Mouse (Mus musculus) embryo, embryonic 10.5 days (tissue): ENCODE measurements around the gene Bpifb1.
A peak's percentile ranks its signal among the peaks of the same experiment; 100 is the strongest.
"Not testable (repeated sequence)": the region's sequence is repeated elsewhere in the genome, so short reads cannot be mapped to it uniquely, and the experiment has no call there.

ENCODE experiments used
- DNase-seq: peaks from one replicate; pipeline ENCODE4 v3.0.0-alpha.2; 2015; ENCODE audit warnings: low spot score

The Bpifb1 gene

GRCm38 (mm10) chr2:154211881-154212280 lies 21.3 kb downstream of the Bpifb1 start:
- no peak for DNase-seq

- peak; percentile 89 for DNase-seq
These were observed 24.6 kb downstream of the Bpifb1 start for GRCm38 (mm10) chr2:154215191-154215590.

DNA sequence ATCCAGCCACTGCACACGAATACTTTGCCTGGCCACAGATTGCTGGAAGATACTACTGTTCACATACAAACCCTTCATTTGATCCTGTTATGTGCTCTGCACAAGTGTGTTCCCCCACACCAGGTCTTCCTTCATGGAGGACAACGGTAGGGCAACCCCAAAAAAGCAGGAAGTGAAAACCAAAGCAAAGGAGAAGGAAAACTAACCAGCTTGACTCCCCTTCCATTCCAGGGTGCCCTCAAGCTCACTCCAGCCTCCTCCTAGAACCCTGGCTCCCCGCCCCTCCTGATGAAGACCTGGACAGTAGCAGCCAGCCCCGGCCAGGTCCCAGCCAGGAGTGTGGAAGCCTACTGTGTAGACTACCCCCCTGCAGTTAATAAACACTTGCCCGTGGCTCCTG lies 29.3 kb downstream of the Bpifb1 start:
- DNase-seq: no peak

DNA sequence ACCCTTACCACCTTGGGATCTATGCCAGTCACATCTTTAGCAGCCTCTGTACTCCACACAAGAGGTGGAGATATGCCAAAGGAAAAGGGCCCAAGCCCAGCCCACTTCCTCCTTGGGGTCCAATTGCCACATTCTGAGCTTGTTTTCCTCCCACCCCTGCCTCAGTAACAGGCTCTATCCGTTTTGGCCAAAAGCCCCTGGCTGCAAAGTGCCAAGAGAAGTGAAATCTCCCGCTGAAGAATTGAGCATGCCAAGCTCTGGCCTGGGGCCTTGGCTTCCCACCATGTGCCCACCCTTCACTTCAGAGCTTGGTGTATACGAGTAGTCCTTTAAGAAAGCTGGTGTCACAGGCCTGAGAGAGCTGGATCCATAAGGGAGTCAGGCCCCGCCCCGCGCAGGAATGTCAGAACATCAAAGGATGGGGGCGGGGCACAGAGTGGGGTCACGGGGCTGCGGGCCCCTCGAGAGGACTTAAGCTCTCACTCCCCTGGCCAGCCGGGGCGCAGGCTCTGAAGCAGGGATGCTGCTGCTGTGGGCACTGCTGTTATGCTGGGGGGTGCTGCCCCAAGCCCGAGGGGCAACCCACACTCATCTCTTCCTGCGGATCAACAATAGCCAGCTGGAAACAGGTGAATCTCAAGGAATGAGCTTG lies 32.8 kb downstream of the Bpifb1 start, which contains the start of gene Bpifb5:
Gene Bpifb5 (plus strand): TSS at position 478 of the 652 bp plus-strand sequence.
- DNase-seq: peak; percentile 81

GRCm38 (mm10) chr2:154223917-154224273 lies 33.3 kb downstream of the Bpifb1 start:
- peak; percentile 51 for DNase-seq

- DNase-seq: no peak
These were observed 36.4 kb downstream of the Bpifb1 start for GRCm38 (mm10) chr2:154226991-154227390.

- no peak for DNase-seq
These were observed 37.2 kb downstream of the Bpifb1 start for GRCm38 (mm10) chr2:154227830-154228229.

DNA sequence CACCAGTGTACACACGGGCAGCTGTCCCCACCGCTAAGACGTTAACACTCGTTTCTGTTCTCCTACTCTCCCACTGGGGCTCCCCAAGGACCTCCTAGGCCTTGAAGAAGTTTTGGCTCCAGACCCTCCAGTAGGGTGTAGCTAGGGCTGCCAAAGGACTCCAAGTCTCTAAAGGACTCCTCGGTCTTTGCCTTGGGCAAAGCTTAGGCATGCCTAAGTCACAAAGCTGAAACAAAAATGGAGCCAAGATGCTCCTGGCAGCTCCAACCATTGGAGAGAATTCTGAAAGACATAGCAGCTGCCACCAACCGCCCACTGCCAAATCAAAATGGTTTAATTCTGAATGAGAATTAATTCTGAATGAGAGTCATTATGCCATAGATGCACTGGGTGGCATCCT lies 42.8 kb downstream of the Bpifb1 start:
- DNase-seq: no peak

- DNase-seq: no peak
These were observed 50.2 kb downstream of the Bpifb1 start for GRCm38 (mm10) chr2:154240771-154241170.

- not testable (repeated sequence) for DNase-seq
These were observed 52.1 kb downstream of the Bpifb1 start for GRCm38 (mm10) chr2:154242726-154243125.

DNA sequence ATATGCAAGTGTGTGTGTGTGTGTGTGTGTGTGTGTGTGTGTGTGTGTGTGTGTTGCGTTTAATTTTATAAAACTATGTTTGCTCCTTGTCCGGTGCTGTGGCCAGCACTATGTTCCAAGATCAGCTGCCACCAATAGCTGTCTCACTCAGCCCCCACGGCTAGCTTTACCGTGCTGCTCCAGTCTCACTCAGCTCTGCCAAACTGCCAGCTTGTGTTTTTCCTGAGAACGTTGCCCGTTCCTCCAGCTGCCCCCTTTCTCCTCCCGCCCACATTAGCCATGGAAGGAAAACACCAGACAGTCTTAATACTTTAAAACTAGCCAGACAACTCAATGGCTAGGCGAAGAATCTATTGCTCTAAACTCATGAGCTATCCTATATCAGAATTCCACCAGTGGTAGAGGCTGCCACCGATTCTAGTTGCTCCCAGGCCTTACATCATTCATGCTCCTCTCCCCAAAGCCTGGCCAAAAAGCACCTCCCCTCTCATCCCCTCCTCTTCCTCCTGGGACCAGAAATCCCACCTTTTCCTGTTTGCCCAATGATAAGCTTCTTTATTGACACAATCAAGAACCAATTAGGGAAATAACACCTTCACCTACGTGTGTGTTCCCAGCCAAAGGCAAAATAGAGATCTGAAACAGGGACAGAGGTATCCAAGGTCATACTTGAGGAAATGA lies 52.9 kb downstream of the Bpifb1 start:
- no peak for DNase-seq

- DNase-seq: no peak
These were observed 54.7 kb downstream of the Bpifb1 start for GRCm38 (mm10) chr2:154245322-154245721.

- not testable (repeated sequence) for DNase-seq
These were observed 64.6 kb downstream of the Bpifb1 start for GRCm38 (mm10) chr2:154255254-154255653.

DNA sequence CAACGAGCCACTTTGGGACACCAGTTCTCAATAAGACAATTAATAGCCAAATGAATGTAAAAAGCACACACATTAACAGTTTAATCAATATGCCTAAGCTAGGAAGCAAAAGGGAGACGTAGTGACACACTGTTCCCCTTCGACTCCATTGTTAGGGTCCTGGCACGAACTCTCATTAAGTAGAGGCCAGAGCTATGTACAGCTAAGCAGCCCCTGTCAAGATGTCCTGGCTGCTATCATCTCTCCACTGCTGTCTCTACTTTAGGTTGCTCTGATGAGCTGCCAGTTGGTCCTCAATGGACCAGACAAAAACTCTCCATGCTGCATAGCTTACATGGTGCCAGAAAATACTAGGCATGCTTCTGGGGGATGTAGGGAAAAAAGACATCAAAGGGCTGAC lies 65.2 kb downstream of the Bpifb1 start:
- no peak for DNase-seq

DNA sequence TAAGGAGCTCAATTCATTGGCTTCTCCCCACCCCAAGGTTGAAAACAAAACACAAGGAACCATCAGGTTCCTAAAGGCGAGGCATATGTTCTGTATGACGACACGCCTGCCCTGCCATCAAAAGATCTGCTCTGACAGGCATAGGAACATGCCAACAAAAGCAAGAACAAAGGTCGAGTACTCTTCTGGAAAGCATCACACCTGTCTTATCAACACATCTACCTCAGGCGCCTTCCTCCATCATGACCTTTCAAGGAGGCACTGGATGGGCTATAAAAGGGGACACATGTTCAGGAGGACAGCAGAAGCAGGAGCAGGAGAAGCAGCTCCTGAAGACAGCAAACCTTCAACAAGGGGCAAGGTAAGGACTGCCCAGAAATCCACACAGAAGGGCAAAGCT lies 66.9 kb downstream of the Bpifb1 start, which contains the start of gene Bpifb9a:
Gene Bpifb9a (plus strand): TSS at position 301 of the 400 bp plus-strand sequence.
- not testable (repeated sequence) for DNase-seq

DNA sequence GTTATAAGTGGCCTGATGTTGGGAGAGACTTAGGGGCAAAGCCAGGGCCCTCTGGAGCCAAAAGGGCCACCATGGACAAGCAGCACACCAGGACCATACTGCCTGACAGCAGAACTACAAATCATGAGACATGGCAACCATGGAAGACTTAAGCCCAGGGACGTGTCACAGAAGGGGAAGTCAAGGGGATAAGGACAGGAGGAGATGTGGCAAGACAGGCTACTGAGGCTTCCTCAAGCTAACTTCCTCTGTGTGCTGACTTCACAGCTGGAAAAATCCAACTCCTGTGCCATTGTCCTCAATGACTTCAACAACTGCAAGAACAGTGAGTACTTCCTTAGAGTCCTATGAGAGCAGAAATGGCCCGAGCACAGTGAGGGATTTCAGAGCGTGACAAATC lies 73.8 kb downstream of the Bpifb1 start:
- not testable (repeated sequence) for DNase-seq
